Mouse (Mus musculus) sigmoid colon, adult 10 weeks (tissue): Measurements from ENCODE around the gene 1700113H08Rik. TPM values are rescaled to one million over a fixed set of nuclear protein-coding genes. Genes with fewer than 3 reads are reported as not detected.

Source experiments
- polyA plus RNA-seq: library from polyadenylated mRNA; stranded (reverse); fragments of 350-450 nt; fragmentation: Illumina TruSeq; extraction: RNeasy Lipid Tissue Mini Kit (QIAGEN cat#74804); gene quantifications from one replicate; pipeline ENCODE4 v1.2.3, GENCODE M21; 2014; ENCODE audit warnings: low read depth, low replicate concordance

1700113H08Rik gene
- polyA plus RNA-seq, result not detected

DNA sequence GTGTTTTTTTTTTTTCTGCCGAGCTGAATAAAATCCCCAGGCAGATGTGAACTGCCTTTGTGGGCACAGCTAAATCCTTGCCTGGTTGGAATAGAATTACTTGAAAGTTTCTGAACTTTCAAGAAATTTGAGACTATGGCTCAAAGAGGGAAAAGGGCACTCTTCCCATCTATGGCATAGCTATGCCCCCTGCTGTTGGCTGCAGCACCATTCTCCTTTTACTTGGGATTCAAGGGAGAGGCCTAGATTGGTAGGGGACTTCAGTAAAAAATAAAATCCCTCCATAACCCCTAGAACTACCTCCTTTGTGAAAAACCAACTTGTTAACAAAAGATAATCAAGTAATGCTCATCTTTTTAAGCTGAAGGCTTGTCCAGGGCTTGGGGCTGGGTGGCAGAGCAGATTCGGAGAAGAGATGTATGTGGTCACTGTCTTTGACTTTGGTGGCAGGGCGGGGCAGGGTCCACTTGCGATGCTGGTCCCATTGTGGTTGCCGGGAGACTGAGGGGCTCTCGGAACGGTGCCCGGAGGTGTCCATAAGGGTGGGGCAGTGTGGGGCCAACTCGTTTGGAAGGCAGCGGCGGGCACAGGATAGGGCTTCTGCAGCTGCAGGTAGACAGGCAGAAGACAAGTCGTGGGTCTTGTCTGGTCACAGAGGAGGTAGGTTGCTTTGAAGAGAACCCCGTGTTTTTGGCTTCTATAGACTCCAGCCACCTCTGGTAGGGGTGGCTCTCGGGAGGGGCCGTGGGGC is at the start of gene 1700113H08Rik:
Gene 1700113H08Rik (plus strand): TSS at position 546 of the 751 bp plus-strand sequence.

Other genes starting within 250 kb of the 1700113H08Rik start
- gene Stab2, start 50.0 kb upstream of the 1700113H08Rik start, polyA plus RNA-seq, result 0.25 TPM